Mouse (Mus musculus): ENCODE results near the gene Cyth2. TPM values are rescaled to one million over a fixed set of nuclear protein-coding genes. Genes with fewer than 3 reads are reported as not detected.

Cyth2 gene
- polyA plus RNA-seq, 1 experiment from 2014 or later = 24.2 TPM

- Histone ChIP-seq H3K36me3 (replicated peaks; ENCODE audit: insufficient read depth, low read length) (no peaks in the 10 kb centered on the region), H3K27ac (ENCODE audit: low read depth) (no peak overlapping the region), H3K9me3 (ENCODE audit: low read length) (no peaks in the 10 kb centered on the region), H3K4me2 (ENCODE audit: low read depth, low read length) (peak overlapping the region; percentile 45; the same call in 1 of the 2 replicates), H3K27me3 (ENCODE audit: insufficient read depth, low read length) (peaks cover 54% of the 10 kb centered on the region), H3K4me3 (ENCODE audit: low read depth, low read length) (peak overlapping the region; percentile 19; the same call in 1 of the 2 replicates), H3K4me1 (ENCODE audit: insufficient read depth) (peaks cover 6% of the 10 kb centered on the region; the same call in 1 of the 2 replicates), H3K9ac (replicated peaks) (no peak overlapping the region)
- TF ChIP-seq CTCF (IDR thresholded peaks at IDR 0.05; ENCODE audit: low read depth) (no peak), EP300 (IDR thresholded peaks at IDR 0.05; ENCODE audit: low read depth) (no peak)
- DNase-seq (no peak), ATAC-seq (no peak)
- 6% methylated on average over 20 of the region's 42 CpGs for WGBS (ENCODE audit: insufficient replicate concordance)
Measured at GRCm38 (mm10) chr7:45785388-45786135, 28.8 kb downstream of the Cyth2 start.

DNA sequence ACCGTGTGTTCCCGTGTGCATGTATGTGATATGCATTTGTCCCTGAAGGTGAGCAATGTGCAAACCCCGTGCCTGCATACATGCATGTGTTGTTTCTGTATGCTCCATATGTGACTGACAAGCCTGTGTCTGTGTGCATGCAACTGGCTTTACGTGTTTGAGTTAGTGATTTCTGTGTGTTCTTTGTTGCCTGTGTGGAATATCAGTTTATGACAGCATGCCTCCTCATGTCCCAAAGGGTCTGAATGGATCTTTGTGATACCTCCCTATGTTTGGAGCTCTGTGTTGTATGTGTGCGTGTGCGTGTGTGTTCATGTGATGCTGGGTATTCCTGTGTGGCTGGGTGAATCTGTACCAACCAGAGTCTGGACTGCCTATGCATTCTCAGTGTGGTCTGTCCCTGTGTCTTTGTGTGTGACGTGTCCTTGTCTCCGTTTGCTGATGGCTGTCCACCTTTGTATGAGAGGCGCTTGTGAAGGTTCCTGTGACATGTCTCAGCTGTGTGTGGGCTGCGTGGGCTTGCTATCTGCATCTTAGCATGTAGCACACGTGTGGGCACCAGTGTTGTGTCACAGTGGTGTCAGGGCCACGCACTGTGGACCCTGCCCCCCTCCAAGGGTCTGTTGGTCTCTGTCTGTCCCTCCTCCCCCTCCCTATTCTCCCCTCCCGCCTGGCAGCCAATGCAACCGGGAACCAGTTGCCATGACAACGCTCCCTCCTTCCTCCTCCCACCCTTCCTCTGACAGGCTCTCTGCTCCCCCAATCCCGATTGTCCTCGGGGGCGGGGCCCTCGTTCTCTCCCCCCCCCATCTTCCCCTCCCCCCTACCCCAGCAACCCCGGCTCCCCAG, 29.6 kb downstream of the Cyth2 start, which contains the start of gene Sult2b1:
Gene Sult2b1, minus strand, starts transcription at position 146 of the 849 bp plus-strand sequence.
- Histone ChIP-seq H3K36me3 (replicated peaks; ENCODE audit: insufficient read depth, low read length) (no peaks in the 10 kb centered on the region), H3K4me2 (ENCODE audit: low read depth, low read length) (peak within 1 kb of the TSS; percentile 82), H3K27me3 (ENCODE audit: insufficient read depth, low read length) (peaks cover 54% of the 10 kb centered on the region), H3K9me3 (ENCODE audit: low read length) (no peaks in the 10 kb centered on the region), H3K27ac (ENCODE audit: low read depth) (no peak within 1 kb of the TSS), H3K4me3 (ENCODE audit: low read depth, low read length) (peak within 1 kb of the TSS; percentile 54), H3K4me1 (ENCODE audit: insufficient read depth) (peaks cover 6% of the 10 kb centered on the region; the same call in 1 of the 2 replicates), H3K9ac (replicated peaks) (peak within 1 kb of the TSS; percentile 32; the same call in 1 of the 2 replicates)
- DNase-seq = peak; percentile 19
- 25% methylated on average over 18 of the region's 20 CpGs for WGBS (ENCODE audit: insufficient replicate concordance)
- TF ChIP-seq CTCF (IDR thresholded peaks at IDR 0.05; ENCODE audit: low read depth) (no peak), EP300 (IDR thresholded peaks at IDR 0.05; ENCODE audit: low read depth) (no peak)
- no peak for ATAC-seq

DNA sequence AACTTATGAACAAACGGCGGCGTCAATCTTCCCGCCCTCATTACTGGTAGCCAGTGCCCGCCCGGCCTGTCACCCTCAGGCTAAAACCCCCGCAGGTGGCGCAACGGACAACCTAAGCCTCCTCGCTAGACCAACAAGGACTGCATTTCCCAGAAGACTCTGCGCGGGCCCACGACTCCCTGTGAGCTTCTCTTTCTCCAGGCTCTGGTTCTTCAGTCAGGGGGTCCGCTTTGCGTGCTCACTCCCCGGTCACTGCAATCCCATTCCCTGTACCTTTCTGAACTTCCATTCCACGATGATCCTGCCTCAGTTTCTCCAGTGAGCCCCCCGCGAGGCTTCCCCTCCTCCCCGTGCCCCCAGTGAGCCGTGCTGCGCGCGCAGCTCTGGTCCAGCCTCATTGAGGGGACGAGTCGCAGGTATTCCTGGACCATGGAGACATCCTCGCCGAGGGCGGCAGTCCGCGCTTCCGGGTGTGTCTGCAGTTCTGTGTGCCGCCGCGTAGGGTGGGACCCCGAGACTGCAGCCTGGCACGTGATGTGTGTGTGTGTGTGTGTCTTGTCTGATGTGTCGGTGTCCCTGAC, 30.8 kb downstream of the Cyth2 start, which contains the start of gene Lmtk3:
Gene Lmtk3, plus strand, starts transcription at position 228 of the 581 bp plus-strand sequence.
- under 1% methylated on average over 38 of the region's 38 CpGs for WGBS (ENCODE audit: insufficient replicate concordance)
- H3K27me3 ChIP-seq (ENCODE audit: insufficient read depth, low read length) = peaks cover 56% of the 10 kb centered on the region
- peak; percentile 78 for DNase-seq

DNA sequence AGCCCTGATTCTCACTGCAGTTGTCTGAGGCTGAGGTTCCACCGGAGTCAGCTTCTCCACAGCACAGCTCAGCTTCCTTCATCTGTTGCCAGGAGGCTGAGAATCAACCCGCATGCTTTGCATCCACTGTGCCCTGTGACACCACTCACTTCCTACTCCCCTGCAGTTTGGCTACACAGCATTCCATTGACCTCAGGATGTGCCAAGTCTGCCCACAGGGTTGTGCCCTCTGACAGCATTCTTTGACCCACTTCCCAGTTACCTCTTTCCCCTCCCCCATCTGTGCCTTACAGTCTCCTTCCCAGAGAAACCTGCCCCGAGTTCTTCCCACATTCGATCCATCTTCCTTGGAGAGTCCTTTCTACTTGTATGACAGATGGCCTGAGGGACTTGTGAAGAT, 32.1 kb downstream of the Cyth2 start:
- Histone ChIP-seq H3K27ac (ENCODE audit: low read depth) (no peak overlapping the region), H3K27me3 (ENCODE audit: insufficient read depth, low read length) (peaks cover 51% of the 10 kb centered on the region), H3K4me2 (ENCODE audit: low read depth, low read length) (no peak overlapping the region), H3K36me3 (replicated peaks; ENCODE audit: insufficient read depth, low read length) (no peaks in the 10 kb centered on the region), H3K4me3 (ENCODE audit: low read depth, low read length) (no peak overlapping the region), H3K4me1 (ENCODE audit: insufficient read depth) (peaks cover 10% of the 10 kb centered on the region), H3K9ac (replicated peaks) (no peak overlapping the region), H3K9me3 (ENCODE audit: low read length) (no peaks in the 10 kb centered on the region)
- DNase-seq = no peak
- ATAC-seq = no peak
- WGBS (ENCODE audit: insufficient replicate concordance) = 55% methylated on average over 4 of the region's 4 CpGs
- TF ChIP-seq EP300 (IDR thresholded peaks at IDR 0.05; ENCODE audit: low read depth) (no peak), CTCF (IDR thresholded peaks at IDR 0.05; ENCODE audit: low read depth) (no peak)

More for the DNA sequence above, 30.8 kb downstream of the Cyth2 start, which contains the start of gene Lmtk3:
- Histone ChIP-seq H3K27ac (ENCODE audit: low read depth) (no peak within 1 kb of the TSS), H3K4me2 (ENCODE audit: low read depth, low read length) (peak within 1 kb of the TSS; percentile 82), H3K36me3 (replicated peaks; ENCODE audit: insufficient read depth, low read length) (no peaks in the 10 kb centered on the region), H3K4me3 (ENCODE audit: low read depth, low read length) (peak within 1 kb of the TSS; percentile 54), H3K9ac (replicated peaks) (peak within 1 kb of the TSS; percentile 32; the same call in 1 of the 2 replicates), H3K4me1 (ENCODE audit: insufficient read depth) (peaks cover 10% of the 10 kb centered on the region), H3K9me3 (ENCODE audit: low read length) (no peaks in the 10 kb centered on the region)
- ATAC-seq = peak; percentile 85
- TF ChIP-seq CTCF (IDR thresholded peaks at IDR 0.05; ENCODE audit: low read depth) (peak; percentile 36), EP300 (IDR thresholded peaks at IDR 0.05; ENCODE audit: low read depth) (no peak)

DNA sequence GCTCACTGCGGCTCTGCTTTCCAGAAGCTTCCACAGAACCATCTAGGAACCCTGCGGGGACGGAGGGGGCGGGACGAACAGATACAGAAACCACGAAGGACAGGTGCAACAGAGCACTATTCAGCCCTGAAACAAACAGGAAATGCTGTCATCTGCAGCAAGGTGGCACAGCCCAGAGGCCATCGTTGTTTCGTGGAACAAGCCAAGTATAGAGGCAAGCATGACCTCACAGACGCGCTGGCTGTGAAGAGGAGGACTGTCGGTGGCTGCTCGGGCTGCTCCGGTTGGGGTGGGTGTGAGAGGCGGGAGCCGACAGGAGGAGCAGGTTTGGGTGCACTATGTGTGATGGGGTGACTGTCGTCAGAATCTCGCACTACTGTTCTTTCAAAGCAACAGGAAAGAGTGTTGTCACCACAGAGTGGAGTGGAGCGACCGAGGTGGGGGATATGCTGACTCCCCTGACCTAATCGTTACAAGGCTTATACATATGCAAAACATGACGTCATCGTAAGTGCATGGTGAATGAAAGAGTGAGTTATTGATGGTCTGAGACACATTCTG, 35.2 kb downstream of the Cyth2 start:
- Histone ChIP-seq H3K27me3 (ENCODE audit: insufficient read depth, low read length) (peaks cover 19% of the 10 kb centered on the region), H3K9ac (replicated peaks) (no peak overlapping the region), H3K4me3 (ENCODE audit: low read depth, low read length) (no peak overlapping the region), H3K36me3 (replicated peaks; ENCODE audit: insufficient read depth, low read length) (no peaks in the 10 kb centered on the region), H3K27ac (ENCODE audit: low read depth) (no peak overlapping the region), H3K4me2 (ENCODE audit: low read depth, low read length) (peak overlapping the region; percentile 42), H3K9me3 (ENCODE audit: low read length) (no peaks in the 10 kb centered on the region), H3K4me1 (ENCODE audit: insufficient read depth) (peaks cover 10% of the 10 kb centered on the region)
- no peak for TF ChIP-seq EP300 (IDR thresholded peaks at IDR 0.05; ENCODE audit: low read depth)
- TF ChIP-seq CTCF (IDR thresholded peaks at IDR 0.05; ENCODE audit: low read depth) = no peak
- DNase-seq (no peak), ATAC-seq (peak; percentile 16; the same call in 1 of the 2 replicates)
- WGBS (ENCODE audit: insufficient replicate concordance) = 19% methylated on average over 22 of the region's 22 CpGs

Data from liver, postnatal 0 days (tissue).